Mouse (Mus musculus) urinary bladder, postnatal 36 days (tissue): ENCODE data around the gene Kcnt2.

Experiments used
- DNase-seq, 2 experiments: peaks; one replicate each; pipeline ENCODE4 v3.0.0; 2022; ENCODE audit warnings: low spot score in 2 of 2, mixed read lengths in 1 of 2

Kcnt2 gene

DNA sequence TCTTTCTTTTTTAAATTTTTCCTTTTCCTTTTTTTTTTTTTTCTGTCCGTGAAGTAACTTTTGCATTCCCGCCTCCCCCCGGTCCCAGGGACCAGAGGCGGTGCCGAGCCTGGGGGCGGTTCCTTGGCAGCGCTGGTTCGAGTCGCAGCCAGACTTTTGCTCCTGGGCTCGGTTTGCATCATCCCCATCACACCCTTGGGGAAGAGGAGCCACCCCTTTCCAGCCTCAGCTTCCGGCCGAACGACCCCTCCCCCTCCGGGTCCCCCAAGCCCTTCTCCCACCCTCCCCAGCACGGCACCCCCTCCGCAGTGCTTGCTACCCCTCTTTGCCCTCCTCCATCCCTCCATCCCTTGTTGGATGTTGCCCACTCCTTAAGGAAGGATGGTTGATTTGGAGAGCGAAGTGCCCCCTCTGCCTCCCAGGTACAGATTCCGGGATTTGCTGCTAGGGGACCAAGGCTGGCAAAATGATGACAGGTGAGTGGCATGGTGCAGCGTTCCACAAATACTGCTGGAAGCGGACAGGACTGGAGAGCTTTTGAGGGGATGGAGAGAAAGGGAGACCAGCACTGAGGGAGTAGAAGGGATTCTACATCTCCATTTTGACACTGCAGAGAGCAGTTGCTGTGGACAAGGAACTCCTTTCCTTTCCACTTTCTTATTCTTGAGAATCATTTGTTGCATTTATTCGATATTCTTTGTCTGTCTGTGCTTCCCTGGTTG, at the start of gene Kcnt2:
Gene Kcnt2 (plus strand): TSS at position 283 of the 722 bp plus-strand sequence.
- DNase-seq: peak; percentile 10 to 61

DNA sequence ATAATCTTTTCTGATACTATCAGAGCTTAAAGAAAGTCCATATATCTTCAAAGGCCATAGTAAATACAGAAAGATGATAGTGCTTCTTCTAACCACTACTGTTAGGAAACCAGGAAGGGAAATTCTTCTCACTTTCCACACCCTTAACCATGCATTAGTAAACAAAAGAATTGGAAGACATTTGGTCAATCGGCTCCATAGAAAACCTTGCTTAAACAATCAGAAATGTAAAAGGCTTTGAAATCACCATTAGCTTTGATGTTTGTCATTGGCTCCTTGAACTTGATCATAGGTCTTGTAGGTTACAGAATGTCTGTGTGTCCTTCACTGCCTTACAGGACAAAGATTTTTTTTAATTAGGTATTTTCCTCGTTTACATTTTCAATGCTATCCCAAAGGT, 40.6 kb upstream of the Kcnt2 start:
- DNase-seq: no peak

GRCm38 (mm10) chr1:140225221-140225620, 20.7 kb upstream of the Kcnt2 start:
- DNase-seq: no peak

- no peak for DNase-seq
Measured at GRCm38 (mm10) chr1:140226673-140227072, 19.3 kb upstream of the Kcnt2 start.

DNA sequence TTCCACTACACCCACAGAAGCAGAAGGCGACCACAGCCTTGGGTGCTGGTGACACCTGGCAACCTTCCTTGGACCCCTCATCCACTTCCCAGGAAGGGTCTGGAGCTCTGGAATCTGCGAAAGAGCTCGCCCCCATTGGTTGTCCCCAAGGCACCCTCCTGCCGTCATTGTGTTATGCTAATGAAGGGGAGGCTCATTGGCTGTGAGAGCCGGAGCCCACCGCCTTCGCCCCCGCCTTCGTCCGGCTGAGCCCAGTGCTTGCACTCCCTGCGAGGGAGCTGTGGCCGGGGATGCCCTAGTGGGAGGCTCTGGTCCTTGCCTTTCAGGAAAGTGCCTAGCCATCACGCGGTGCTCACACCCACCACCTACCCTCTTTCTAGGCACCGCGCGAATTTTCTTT, 493 bp upstream of the Kcnt2 start:
- peak in 1 of 2 experiments; percentile 27 for DNase-seq

- peak in 1 of 2 experiments; percentile 25 for DNase-seq
Measured at GRCm38 (mm10) chr1:140264696-140265095, 18.7 kb downstream of the Kcnt2 start.

- DNase-seq: no peak
Measured at GRCm38 (mm10) chr1:140266047-140266446, 20.1 kb downstream of the Kcnt2 start.

GRCm38 (mm10) chr1:140266643-140267286, 20.8 kb downstream of the Kcnt2 start:
- no peak for DNase-seq

- no peak for DNase-seq
Measured at GRCm38 (mm10) chr1:140267288-140267687, 21.3 kb downstream of the Kcnt2 start.

GRCm38 (mm10) chr1:140273624-140274023, 27.7 kb downstream of the Kcnt2 start:
- no peak for DNase-seq

GRCm38 (mm10) chr1:140275813-140276212, 29.9 kb downstream of the Kcnt2 start:
- DNase-seq: no peak

GRCm38 (mm10) chr1:140293140-140293539, 47.2 kb downstream of the Kcnt2 start:
- DNase-seq: no peak

- DNase-seq: no peak
Measured at GRCm38 (mm10) chr1:140295482-140295881, 49.5 kb downstream of the Kcnt2 start.

DNA sequence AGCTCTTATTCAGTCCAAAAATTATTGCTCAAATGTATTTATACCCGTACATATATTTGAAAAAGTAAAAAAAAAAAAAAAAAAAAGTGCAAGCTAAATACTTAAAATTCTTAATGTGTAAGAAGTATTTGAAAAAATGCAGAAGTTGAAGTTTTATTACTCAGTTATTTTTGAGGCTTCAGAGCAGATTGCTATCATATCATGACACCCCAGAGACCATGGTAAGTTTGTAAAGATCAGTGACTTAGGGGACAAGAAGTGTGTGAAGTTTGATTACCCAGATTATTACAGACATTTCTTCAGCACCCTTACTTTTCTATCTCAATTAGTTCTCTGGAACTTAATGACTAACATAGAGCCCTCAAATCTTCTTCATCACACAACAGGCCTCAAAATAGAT, 58.3 kb downstream of the Kcnt2 start:
- no peak for DNase-seq

- DNase-seq: no peak
Measured at GRCm38 (mm10) chr1:140305344-140305743, 59.4 kb downstream of the Kcnt2 start.

- no peak for DNase-seq
Measured at GRCm38 (mm10) chr1:140306339-140306738, 60.4 kb downstream of the Kcnt2 start.

GRCm38 (mm10) chr1:140310739-140311138, 64.8 kb downstream of the Kcnt2 start:
- no peak for DNase-seq

GRCm38 (mm10) chr1:140325088-140325487, 79.1 kb downstream of the Kcnt2 start:
- DNase-seq: no peak

GRCm38 (mm10) chr1:140326709-140327108, 80.8 kb downstream of the Kcnt2 start:
- no peak for DNase-seq

DNA sequence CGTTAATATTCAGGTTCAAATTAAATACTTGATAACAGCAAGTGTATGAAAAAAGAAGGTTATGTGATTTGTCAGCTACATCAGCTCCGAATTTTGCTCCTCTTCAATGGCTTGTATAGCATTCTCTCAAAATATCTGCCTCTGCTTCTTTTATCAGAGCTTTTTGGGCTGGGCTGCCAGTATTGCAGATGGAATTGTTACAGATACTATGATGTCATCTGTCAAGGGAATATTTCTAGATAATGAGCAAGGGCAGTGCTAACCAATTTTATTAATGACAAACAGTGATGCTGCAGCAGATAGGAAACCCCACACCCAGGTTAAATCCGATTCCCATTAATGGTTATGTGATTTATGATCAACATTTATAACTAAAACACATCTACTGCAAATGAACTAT, 87.7 kb downstream of the Kcnt2 start:
- DNase-seq: no peak

- no peak for DNase-seq
Measured at GRCm38 (mm10) chr1:140338417-140338816, 92.5 kb downstream of the Kcnt2 start.

- no peak for DNase-seq
Measured at GRCm38 (mm10) chr1:140339368-140339767, 93.4 kb downstream of the Kcnt2 start.

- no peak for DNase-seq
Measured at GRCm38 (mm10) chr1:140364787-140365186, 118.8 kb downstream of the Kcnt2 start.
